Mouse (Mus musculus) CH12.LX (cell line): ENCODE results near the gene 2810459M11Rik. TPM values are rescaled to one million over a fixed set of nuclear protein-coding genes. Genes with fewer than 3 reads are reported as not detected.

ENCODE experiments used
- DNase-seq: peaks from one replicate; pipeline ENCODE4 v3.0.0-alpha.2; 2013; ENCODE audit errors: extremely low read depth
- H3K27ac ChIP-seq: 2 replicates; pipeline ENCODE4 v1.5.1; 2012; ENCODE audit warnings: low read depth, mild to moderate bottlenecking, control low read depth, moderate library complexity; ENCODE audit not compliant: insufficient read depth
- H3K27me3 ChIP-seq: replicated peaks from 2 replicates; pipeline ENCODE3; 2012; ENCODE audit warnings: inconsistent platforms
- H3K36me3 ChIP-seq, 2 experiments: replicated peaks in 1 of 2; 2 replicates each; pipeline versions ENCODE3 to v1.6.1; 2012; ENCODE audit warnings: inconsistent platforms in 1 of 2, low read length in 1 of 2, mild to moderate bottlenecking in 1 of 2, mixed read lengths in 1 of 2, moderate library complexity in 1 of 2; ENCODE audit not compliant: control insufficient read depth in 1 of 2, insufficient read depth in 1 of 2
- H3K4me1 ChIP-seq, 2 experiments: 2 replicates each; pipeline ENCODE4 v1.6.1; 2012; ENCODE audit warnings: inconsistent platforms in 1 of 2, moderate library complexity in 1 of 2; ENCODE audit not compliant: insufficient read depth in 2 of 2, control insufficient read depth in 1 of 2
- H3K4me2 ChIP-seq: 2 replicates; pipeline ENCODE4 v1.6.1; 2012; ENCODE audit warnings: low read depth, mild to moderate bottlenecking, control low read depth; ENCODE audit not compliant: poor library complexity, insufficient read depth, severe bottlenecking
- H3K4me3 ChIP-seq, 3 experiments: fragments of 150-350 bp in 1 of 3; sonication (generic) in 1 of 3; replicated peaks in 1 of 3; 2 replicates each; pipeline versions ENCODE3 to v1.5.1; 2011 to 2012; ENCODE audit warnings: low read depth in 2 of 3, low read length in 2 of 3, mild to moderate bottlenecking in 2 of 3, moderate library complexity in 2 of 3, control low read depth in 1 of 3, improper control_type of control experiment in 1 of 3, inconsistent platforms in 1 of 3, mixed read lengths in 1 of 3; ENCODE audit not compliant: poor library complexity in 1 of 3
- H3K79me2 ChIP-seq: replicated peaks from 2 replicates; pipeline ENCODE4 v1.6.1; 2012; ENCODE audit warnings: mild to moderate bottlenecking, moderate library complexity; ENCODE audit not compliant: control insufficient read depth, poor library complexity, insufficient read depth, severe bottlenecking; ENCODE audit errors: extremely low read depth
- H3K9ac ChIP-seq: 2 replicates; pipeline ENCODE4 v1.6.1; 2012; ENCODE audit warnings: low read depth, mild to moderate bottlenecking, control low read depth, moderate library complexity; ENCODE audit not compliant: insufficient read depth
- H3K9me3 ChIP-seq: replicated peaks from 2 replicates; pipeline ENCODE3; 2012; ENCODE audit warnings: low read length, inconsistent platforms, mixed read lengths
- BHLHE40 ChIP-seq: IDR thresholded peaks from 2 replicates; pipeline ENCODE4 v1.6.1; 2011; ENCODE audit warnings: mild to moderate bottlenecking, low read depth, low read length, improper control_type of control experiment
- ELF1 ChIP-seq: IDR thresholded peaks from 2 replicates; pipeline ENCODE4 v1.6.1; 2014; ENCODE audit warnings: low read depth, mild to moderate bottlenecking, inconsistent platforms, low read length, improper control_type of control experiment
- ETS1 ChIP-seq: conservative IDR thresholded peaks from 2 replicates; pipeline ENCODE4 v1.6.1; 2012; ENCODE audit warnings: low read depth, mild to moderate bottlenecking, inconsistent platforms, low read length, improper control_type of control experiment, moderate library complexity
- GABPA ChIP-seq: IDR thresholded peaks from 2 replicates; pipeline ENCODE4 v1.6.1; 2012; ENCODE audit warnings: low read depth, low read length, improper control_type of control experiment, inconsistent platforms; ENCODE audit not compliant: insufficient replicate concordance
- JUN ChIP-seq: IDR thresholded peaks from 2 replicates; pipeline ENCODE4 v1.6.1; 2011; ENCODE audit warnings: low read depth, mild to moderate bottlenecking, low read length, improper control_type of control experiment, moderate library complexity; ENCODE audit not compliant: insufficient read depth
- JUND ChIP-seq: conservative IDR thresholded peaks from 2 replicates; pipeline ENCODE4 v1.6.1; 2011; ENCODE audit warnings: low read depth, low read length, improper control_type of control experiment
- KAT2A ChIP-seq: IDR thresholded peaks from 2 replicates; pipeline ENCODE4 v1.6.1; 2012; ENCODE audit warnings: low read length, improper control_type of control experiment, inconsistent platforms; ENCODE audit not compliant: insufficient replicate concordance
- MAFK ChIP-seq: IDR thresholded peaks from 2 replicates; pipeline ENCODE4 v1.6.1; 2011; ENCODE audit warnings: low read length, improper control_type of control experiment; ENCODE audit not compliant: insufficient replicate concordance
- MAX ChIP-seq: IDR thresholded peaks from 2 replicates; pipeline ENCODE4 v1.6.1; 2011; ENCODE audit warnings: low read length, improper control_type of control experiment
- MEF2A ChIP-seq: IDR thresholded peaks from 2 replicates; pipeline ENCODE4 v1.6.1; 2014; ENCODE audit warnings: low read depth, mild to moderate bottlenecking, inconsistent platforms, low read length, improper control_type of control experiment, borderline replicate concordance
- MYC ChIP-seq: IDR thresholded peaks from 2 replicates; pipeline ENCODE4 v1.6.1; 2011; ENCODE audit warnings: low read depth, mild to moderate bottlenecking, improper control_type of control experiment, low read length
- PAX5 ChIP-seq: IDR thresholded peaks from 2 replicates; pipeline ENCODE4 v1.6.1; 2012; ENCODE audit warnings: low read length, inconsistent platforms, mixed read lengths
- RCOR1 ChIP-seq: conservative IDR thresholded peaks from 2 replicates; pipeline ENCODE4 v1.6.1; 2012; ENCODE audit warnings: low read depth, mild to moderate bottlenecking, inconsistent platforms, low read length, improper control_type of control experiment
- SIN3A ChIP-seq: IDR thresholded peaks from 2 replicates; pipeline ENCODE4 v1.6.1; 2012; ENCODE audit warnings: low read length, improper control_type of control experiment, inconsistent platforms
- TBP ChIP-seq: conservative IDR thresholded peaks from 2 replicates; pipeline ENCODE4 v1.6.1; 2011; ENCODE audit warnings: low read depth, low read length, improper control_type of control experiment
- TCF12 ChIP-seq: IDR thresholded peaks from 2 replicates; pipeline ENCODE4 v1.6.1; 2014; ENCODE audit warnings: low read depth, mild to moderate bottlenecking, inconsistent platforms, low read length, improper control_type of control experiment
- UBTF ChIP-seq: IDR thresholded peaks from 2 replicates; pipeline ENCODE4 v1.6.1; 2012; ENCODE audit warnings: low read depth, mild to moderate bottlenecking, inconsistent platforms, low read length, improper control_type of control experiment, moderate library complexity
- USF2 ChIP-seq: conservative IDR thresholded peaks from 2 replicates; pipeline ENCODE4 v1.6.1; 2011; ENCODE audit warnings: low read depth, low read length, improper control_type of control experiment
- ZC3H11A ChIP-seq: IDR thresholded peaks from 2 replicates; pipeline ENCODE4 v1.6.1; 2012; ENCODE audit warnings: low read depth, mild to moderate bottlenecking, inconsistent platforms, low read length, improper control_type of control experiment
- ZKSCAN1 ChIP-seq: IDR thresholded peaks from 2 replicates; pipeline ENCODE4 v1.6.1; 2012; ENCODE audit warnings: low read depth, inconsistent platforms, low read length, improper control_type of control experiment, borderline replicate concordance
- dilution Hi-C: fragments of 300-500 bp; cut with MboI; formaldehyde crosslinking; loops from 2 replicates; pipeline ENCODE4 v1.14.3; 2020; ENCODE audit warnings: low sequenced_read_pairs; ENCODE audit not compliant: extremely low pct_unique_long_range_greater_than_20kb, extremely low pct_ligation_motif_present
- in situ Hi-C: fragments of 300-500 bp; cut with MboI; formaldehyde crosslinking; loops from 3 replicates; pipeline ENCODE4 v1.14.3; 2019; ENCODE audit warnings: low sequenced_read_pairs, low pct_ligation_motif_present, low pct_unique_long_range_greater_than_20kb, mixed read lengths
- polyA plus RNA-seq: library from polyadenylated mRNA; unstranded; fragments of >175 nt; gene quantifications from 2 replicates; pipeline ENCODE4 v1.2.1, GENCODE M21; 2012; ENCODE audit warnings: low read depth; ENCODE audit not compliant: insufficient read length
- total RNA-seq, 2 experiments: library from RNA; depleted of rRNA; stranded (reverse); fragments of 300-350 nt in 1 of 2; fragments of >200 nt in 1 of 2; gene quantifications; 2 replicates each; pipeline ENCODE4 v1.2.3; 2012 to 2014

The 2810459M11Rik gene
- total and polyA plus RNA-seq, 3 experiments, result not detected

- Histone ChIP-seq H3K27ac (no peak overlapping the region), H3K9ac (no peak overlapping the region), H3K79me2 (no peaks in the 10 kb centered on the region), H3K27me3 (peaks cover 36% of the 10 kb centered on the region), H3K9me3 (peaks cover 3% of the 10 kb centered on the region), H3K4me3 (no peak overlapping the region), H3K4me1 (peaks cover 0 to 8% of the 10 kb centered on the region in 2 experiments; a peak in 1 of 4 replicates), H3K36me3 (no peaks in the 10 kb centered on the region), H3K4me2 (no peak overlapping the region)
- dilution Hi-C loops, result no loop called here
- no peak for DNase-seq
- TF ChIP-seq PAX5 (no peak), RCOR1 (no peak), KAT2A (no peak), BHLHE40 (no peak), TCF12 (no peak), TBP (no peak), ZC3H11A (no peak)
- in situ Hi-C loops, result no loop called here
Observed at GRCm38 (mm10) chr1:86054943-86055342, 9.3 kb downstream of the 2810459M11Rik start.

- dilution Hi-C loops (no loop called here), in situ Hi-C loops (no loop called here)
- Histone ChIP-seq H3K4me1 (peaks cover 0 to 8% of the 10 kb centered on the region in 2 experiments; a peak in 1 of 4 replicates), H3K27me3 (peaks cover 36% of the 10 kb centered on the region), H3K4me2 (no peak overlapping the region), H3K4me3 (no peak overlapping the region), H3K79me2 (no peaks in the 10 kb centered on the region), H3K9ac (no peak overlapping the region), H3K27ac (no peak overlapping the region), H3K36me3 (no peaks in the 10 kb centered on the region), H3K9me3 (no peaks in the 10 kb centered on the region)
- no peak for TF ChIP-seq JUN
- no peak for TF ChIP-seq GABPA
- no peak for TF ChIP-seq ELF1
- TF ChIP-seq JUND, result no peak
- TF ChIP-seq ZC3H11A, result no peak
- TF ChIP-seq MEF2A, result no peak
- TF ChIP-seq TBP, result no peak
- no peak for TF ChIP-seq PAX5
- no peak for TF ChIP-seq UBTF
- TF ChIP-seq TCF12, result no peak
- TF ChIP-seq USF2, result no peak
- no peak for TF ChIP-seq KAT2A
- no peak for TF ChIP-seq MYC
- TF ChIP-seq SIN3A, result no peak
- no peak for TF ChIP-seq ZKSCAN1
- no peak for TF ChIP-seq MAFK
- no peak for TF ChIP-seq MAX
- no peak for TF ChIP-seq ETS1
- DNase-seq, result no peak
Observed at GRCm38 (mm10) chr1:86056284-86056683, 10.6 kb downstream of the 2810459M11Rik start.
